Comparison of ENCODE assay signal across 8 mouse cellular contexts in genomic region chr9:45388385-45388994, GRCm38 (mm10). TPM values are rescaled to one million over a fixed set of nuclear protein-coding genes. Genes with fewer than 3 reads are reported as not detected.
A peak's percentile ranks its signal among the peaks of the same experiment; 100 is the strongest.
DNase-seq lines count a peak whose midpoint lies in the region; ATAC-seq and TF ChIP-seq lines count a peak whose summit lies in the region.

No protein-coding gene starts in this region.

- DNase-seq in c-Kit-positive CD71-negative TER-119-negative erythroid progenitor cells, embryonic 14.5 days (ENCODE audit: low read depth) = peak; percentile 60
- DNase-seq in heart, postnatal 25 days (ENCODE audit: low spot score) = peak; percentile 62
- peak; percentile 93 for DNase-seq in layer of hippocampus, adult 11-12 months (ENCODE audit: low spot score)
- DNase-seq in ovary, postnatal 14 days (ENCODE audit: low spot score) = peak; percentile 90
- peak; percentile 71 to 91 for DNase-seq in thymus, postnatal 10 days (ENCODE audit: low spot score in 2 of 2)

- peak; percentile 61 for ATAC-seq in forebrain, embryonic 12.5 days (ENCODE audit: low FRiP score)
- peak; percentile 57; the same call in 1 of the 2 replicates for ATAC-seq in lung, embryonic 15.5 days (ENCODE audit: borderline replicate concordance, extremely low read depth, low FRiP score, low TSS enrichment)

- H3K4me2 ChIP-seq in forebrain, embryonic 12.5 days = no peak overlapping the region
- no peak overlapping the region for H3K4me2 ChIP-seq in lung, embryonic 15.5 days

- intact Hi-C loops in heart, postnatal 25 days (cut with DNase I) = loop anchor here (1.0 to 10.0 kb wide), 3 partner anchors 43 to 244 kb away; no protein-coding TSS in a partner anchor

- TF ChIP-seq CTCF in E14TG2a.4 (conservative IDR thresholded peaks at IDR 0.05; ENCODE audit: low read length) = peak; percentile 94

- H3K9me3 ChIP-seq in E14TG2a.4 (ENCODE audit: low read length) = no peaks in the 10 kb centered on the region
- no peaks in the 10 kb centered on the region for H3K9me3 ChIP-seq in forebrain, embryonic 12.5 days
- H3K9me3 ChIP-seq in lung, embryonic 15.5 days = no peaks in the 10 kb centered on the region

- 46% methylated on average over 12 of the region's 12 CpGs for WGBS in forebrain, embryonic 12.5 days
- 34% methylated on average over 12 of the region's 12 CpGs for whole genome bisulfite sequencing in lung, embryonic 15.5 days

- H3K36me3 ChIP-seq in E14TG2a.4 (ENCODE audit: insufficient read depth, low read length) = peaks cover 51% of the 10 kb centered on the region
- peaks cover 29% of the 10 kb centered on the region for H3K36me3 ChIP-seq in forebrain, embryonic 12.5 days (replicated peaks)
- no peaks in the 10 kb centered on the region for H3K36me3 ChIP-seq in lung, embryonic 15.5 days

- H3K27me3 ChIP-seq in E14TG2a.4 (ENCODE audit: insufficient read depth, low read length) = no peaks in the 10 kb centered on the region
- H3K27me3 ChIP-seq in forebrain, embryonic 12.5 days = no peaks in the 10 kb centered on the region
- no peaks in the 10 kb centered on the region for H3K27me3 ChIP-seq in lung, embryonic 15.5 days

- H3K4me1 ChIP-seq in E14TG2a.4 (replicated peaks; ENCODE audit: low read depth, low read length) = peaks cover 76% of the 10 kb centered on the region
- H3K4me1 ChIP-seq in forebrain, embryonic 12.5 days = no peaks in the 10 kb centered on the region
- no peaks in the 10 kb centered on the region for H3K4me1 ChIP-seq in lung, embryonic 15.5 days

- no peak overlapping the region for H3K9ac ChIP-seq in forebrain, embryonic 12.5 days
- no peak overlapping the region for H3K9ac ChIP-seq in lung, embryonic 15.5 days

- no peak overlapping the region for H3K27ac ChIP-seq in forebrain, embryonic 12.5 days
- H3K27ac ChIP-seq in lung, embryonic 15.5 days = no peak overlapping the region

- H3K4me3 ChIP-seq in E14TG2a.4 (replicated peaks; ENCODE audit: low read length) = no peak overlapping the region
- no peak overlapping the region for H3K4me3 ChIP-seq in forebrain, embryonic 12.5 days (replicated peaks)
- H3K4me3 ChIP-seq in lung, embryonic 15.5 days = no peak overlapping the region

RNA-seq across cellular contexts. Expression of gene Fxyd2, which starts 11.0 kb away (rescaled TPM):
- 2.0 and 2.3 TPM in 2 replicates for polyA plus RNA-seq in forebrain, embryonic 12.5 days (2016; fragmentation: Nextera tagmentation; extraction: Ambion mirVana)
- total RNA-seq in heart, postnatal 25 days (2021) = 1 to 10 TPM; 1.5 to 2.7 TPM
- polyA plus RNA-seq in lung, embryonic 15.5 days (2015; fragmentation: Nextera tagmentation; extraction: Ambion mirVana) = 1.7 and 3.3 TPM in 2 replicates

RNA-seq across cellular contexts. Expression of gene Fxyd6, which starts 18.5 kb away (rescaled TPM):
- polyA plus RNA-seq in forebrain, embryonic 12.5 days (2016; fragmentation: Nextera tagmentation; extraction: Ambion mirVana) = 206 TPM in 2 replicates
- 10 to 100 TPM; 16.2 to 17.2 TPM for total RNA-seq in heart, postnatal 25 days (2021)
- polyA plus RNA-seq in lung, embryonic 15.5 days (2015; fragmentation: Nextera tagmentation; extraction: Ambion mirVana) = 45.4 and 50.4 TPM in 2 replicates

RNA-seq across cellular contexts. Expression of gene Dscaml1, which starts 37.9 kb away (rescaled TPM):
- polyA plus RNA-seq in forebrain, embryonic 12.5 days (2016; fragmentation: Nextera tagmentation; extraction: Ambion mirVana) = 7.0 and 8.9 TPM in 2 replicates
- total RNA-seq in heart, postnatal 25 days (2021) = not detected
- polyA plus RNA-seq in lung, embryonic 15.5 days (2015; fragmentation: Nextera tagmentation; extraction: Ambion mirVana) = 0.10 and 0.27 TPM in 2 replicates
